Mouse (Mus musculus): Measurements from ENCODE around the gene 4930595D18Rik.

GRCm38 (mm10) chr12:111178772-111179171 is 5.5 kb downstream of the 4930595D18Rik start:
- no peak for TF ChIP-seq POLR2A (IDR thresholded peaks at IDR 0.05; ENCODE audit: borderline replicate concordance, low read depth, low read length)
- no peak for TF ChIP-seq CTCF (IDR thresholded peaks at IDR 0.05; ENCODE audit: low read depth, low read length)

Measured in bone marrow macrophage, adult 2 months (primary cell).